Mouse (Mus musculus): Measurements from ENCODE around the gene Spryd3.

DNA sequence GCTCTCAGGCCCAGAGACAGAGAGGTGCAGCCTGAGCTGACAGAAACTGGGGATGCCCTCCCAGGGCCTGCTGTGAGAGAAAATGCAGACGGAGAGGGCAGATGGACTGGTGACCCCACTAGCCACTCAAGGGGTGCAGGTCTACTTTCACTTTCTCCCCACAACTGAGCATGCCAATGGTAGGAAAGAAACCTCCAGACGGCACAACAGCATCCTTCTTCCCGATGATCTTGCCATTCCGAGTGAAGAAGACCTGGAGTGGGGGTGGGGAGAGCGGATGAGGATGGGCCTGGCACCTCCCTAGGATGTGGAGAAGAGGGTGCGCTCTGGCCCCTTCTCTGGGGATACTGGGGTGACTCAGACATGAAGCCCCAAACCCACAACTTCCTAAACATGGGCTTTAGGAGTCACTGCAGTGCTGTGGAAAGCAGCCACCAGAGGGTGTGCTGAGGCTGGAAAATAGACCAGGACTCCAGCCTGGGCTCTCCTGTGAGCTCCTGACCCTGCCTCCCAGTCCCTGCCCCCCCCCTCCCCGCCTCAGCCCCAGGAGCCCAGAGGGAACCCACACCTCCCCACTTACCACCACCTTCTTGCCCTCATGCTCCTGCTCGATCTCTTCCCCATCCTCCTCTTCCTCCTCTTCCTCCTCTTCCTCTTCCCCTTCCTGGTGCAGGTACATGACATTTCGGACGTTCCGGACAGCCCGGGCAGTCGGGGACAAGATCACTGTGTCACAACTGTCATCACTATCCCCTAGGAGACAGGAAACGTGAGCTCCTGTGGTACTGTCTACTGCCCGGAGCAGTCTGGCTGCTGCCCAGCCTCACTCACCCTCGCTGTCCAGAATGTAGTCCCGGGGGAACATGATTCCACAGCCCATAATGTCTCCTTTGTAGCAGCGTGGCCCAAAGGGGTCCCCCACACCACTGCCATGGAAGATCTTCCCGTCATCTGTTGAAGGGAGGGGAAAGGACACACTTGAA is 18.3 kb downstream of the Spryd3 start:
- TF ChIP-seq RAD21 (IDR thresholded peaks at IDR 0.05; ENCODE audit: low read depth, low read length), result no peak; the same call in 1 of the 2 replicates
- TF ChIP-seq EP300 (IDR thresholded peaks at IDR 0.05; ENCODE audit: low read depth in 1 of 2, low read length in 2 of 2), result no peak
- peak in 2 of 3 experiments; percentile 19 to 23; a peak in 2 of 6 replicates for TF ChIP-seq CTCF (IDR thresholded peaks at IDR 0.05 in 2 of 3, conservative IDR thresholded peaks at IDR 0.05 in 1 of 3; ENCODE audit: control insufficient read depth in 1 of 3, insufficient read depth in 1 of 3, low read depth in 2 of 3, low read length in 3 of 3, poor library complexity in 1 of 3, severe bottlenecking in 1 of 3)
- TF ChIP-seq MAFK (IDR thresholded peaks at IDR 0.05; ENCODE audit: borderline replicate concordance, low read depth, low read length), result no peak
- no peak for TF ChIP-seq POLR2AphosphoS2 (IDR thresholded peaks at IDR 0.05; ENCODE audit: low read length)
- no peak for TF ChIP-seq E2F4 (IDR thresholded peaks at IDR 0.05; ENCODE audit: borderline replicate concordance, low read depth, low read length)
- TF ChIP-seq ZNF384 (IDR thresholded peaks at IDR 0.05; ENCODE audit: low read depth, low read length), result no peak
- TF ChIP-seq MAX (IDR thresholded peaks at IDR 0.05; ENCODE audit: low read length), result no peak
- no peak for TF ChIP-seq USF1 (IDR thresholded peaks at IDR 0.05; ENCODE audit: low read depth, low read length)
